Mouse (Mus musculus) embryonic fibroblast, embryonic 13.5 days (primary cell): ENCODE results near the gene Sh3d19.

Experiments used
- CTCF ChIP-seq: IDR thresholded peaks from 2 replicates; pipeline ENCODE4 v1.5.1; 2011; ENCODE audit warnings: mild to moderate bottlenecking, control low read depth, low read length, moderate library complexity, borderline replicate concordance; ENCODE audit not compliant: insufficient read depth
- POLR2A ChIP-seq: IDR thresholded peaks from 2 replicates; pipeline ENCODE4 v1.6.1; 2011; ENCODE audit warnings: low read depth, mild to moderate bottlenecking, control low read depth, low read length, moderate library complexity

DNA sequence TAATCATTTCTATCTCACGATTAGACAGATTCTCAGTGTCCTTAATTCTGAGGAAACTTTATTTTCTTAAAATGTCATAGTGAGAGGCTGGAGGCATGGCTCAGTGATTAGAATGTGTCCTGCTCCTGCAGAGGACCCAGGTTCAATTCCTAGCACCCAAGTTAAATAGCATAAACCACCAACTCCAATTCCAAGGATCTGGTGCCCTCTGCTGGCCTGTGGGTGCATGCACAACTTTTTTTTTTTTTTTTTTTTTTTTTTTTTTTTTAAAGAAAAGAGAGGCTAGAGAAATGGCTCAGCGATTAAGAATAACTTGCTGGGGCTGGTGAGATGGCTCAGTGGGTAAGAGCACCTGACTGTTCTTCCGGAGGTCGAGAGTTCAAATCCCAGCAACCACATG, 146.0 kb downstream of the Sh3d19 start:
- TF ChIP-seq POLR2A = no peak
- no peak for TF ChIP-seq CTCF
